Mouse (Mus musculus) cortical plate, adult 2 months (tissue): ENCODE measurements around the gene 4933416C03Rik.

Experiments
- CTCF ChIP-seq: fragments of 200-500 bp; IDR thresholded peaks from 2 replicates; pipeline ENCODE4 v1.5.1; 2011; ENCODE audit warnings: mild to moderate bottlenecking, control low read depth, low read length; ENCODE audit not compliant: insufficient read depth; ENCODE audit errors: extremely low read depth
- POLR2A ChIP-seq: fragments of 200-500 bp; IDR thresholded peaks from 2 replicates; pipeline ENCODE4 v1.6.1; 2011; ENCODE audit warnings: mild to moderate bottlenecking, low read length, control low read depth; ENCODE audit not compliant: insufficient read depth; ENCODE audit errors: extremely low read depth

DNA sequence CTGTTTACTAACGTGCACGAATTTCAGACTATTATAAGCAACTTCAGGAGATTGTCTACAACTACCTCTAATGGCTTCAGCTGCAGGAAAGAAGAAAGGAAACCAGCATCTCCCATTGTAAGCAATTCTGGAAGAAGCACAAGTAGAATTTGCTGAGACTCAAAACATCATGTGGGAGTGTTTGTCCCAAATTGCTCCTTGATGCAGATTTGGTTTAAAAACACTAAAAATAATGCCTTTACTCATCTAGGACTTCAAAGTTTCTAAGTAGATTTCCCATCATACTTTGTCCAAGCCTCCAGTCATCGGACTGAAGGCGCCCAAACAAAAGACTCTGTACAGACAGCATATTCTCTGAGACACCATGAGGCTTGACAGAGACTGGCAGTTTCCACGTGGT is 37.8 kb downstream of the 4933416C03Rik start:
- TF ChIP-seq POLR2A, result no peak
- no peak for TF ChIP-seq CTCF
